13 mouse cellular contexts compared by ENCODE assay signal in genomic region chr1:156986641-156987345, GRCm38 (mm10). TPM values are rescaled to one million over a fixed set of nuclear protein-coding genes. Genes with fewer than 3 reads are reported as not detected.
DNase-seq lines count a peak whose midpoint lies in the region; ATAC-seq and TF ChIP-seq lines count a peak whose summit lies in the region.
"Had no signal": no experiment of that assay in that cellular context is flagged by ENCODE, and none has a peak within 500 bp of the region (broad histone marks: within the 10 kb centered on the region; RNA-seq: fewer than 3 reads in every experiment).

No protein-coding gene starts in this region.

- no peak overlapping the region for H3K9ac ChIP-seq in lung, embryonic 15.5 days
- H3K9ac ChIP-seq in MEL (ENCODE audit: control insufficient read depth, low read depth, low read length, poor library complexity, severe bottlenecking) = peak overlapping the region; percentile 56
- no peak overlapping the region; the same call in 1 of the 2 replicates for H3K9ac ChIP-seq in liver, postnatal 0 days (replicated peaks)
- H3K9ac ChIP-seq in intestine, postnatal 0 days (ENCODE audit: low read depth, low read length) = no peak overlapping the region

- H3K4me2 ChIP-seq in lung, embryonic 15.5 days = no peak overlapping the region
- H3K4me2 ChIP-seq in liver, postnatal 0 days (ENCODE audit: low read depth, low read length) = peak overlapping the region; percentile 38
- H3K4me2 ChIP-seq in intestine, postnatal 0 days (replicated peaks; ENCODE audit: low read depth) = no peak overlapping the region

- no peaks in the 10 kb centered on the region for H3K9me3 ChIP-seq in lung, embryonic 15.5 days
- H3K9me3 ChIP-seq in MEL (replicated peaks; ENCODE audit: insufficient read depth, low read length) = no peaks in the 10 kb centered on the region
- H3K9me3 ChIP-seq in liver, postnatal 0 days (ENCODE audit: low read length) = no peaks in the 10 kb centered on the region
- no peaks in the 10 kb centered on the region for H3K9me3 ChIP-seq in intestine, postnatal 0 days (ENCODE audit: control insufficient read depth)

- TF ChIP-seq POLR2A in MEL (IDR thresholded peaks at IDR 0.05; ENCODE audit: control insufficient read depth in 1 of 2, insufficient read depth in 1 of 2, low read depth in 1 of 2, low read length in 2 of 2, poor library complexity in 1 of 2) = 0 out of 4 replicates have a peak, but pooled peaks of 1 of the 2 experiments have one; percentile 27

- WGBS in lung, embryonic 15.5 days = 40% methylated on average over 6 of the region's 6 CpGs
- 14% methylated on average over 6 of the region's 6 CpGs for WGBS in liver, postnatal 0 days (ENCODE audit: insufficient replicate concordance)
- 50% methylated on average over 6 of the region's 6 CpGs for whole genome bisulfite sequencing in intestine, postnatal 0 days

- no peak for DNase-seq in lung, postnatal 14 days
- DNase-seq in MEL (ENCODE audit: low read depth, low spot score) = peak; percentile 62
- DNase-seq in c-Kit-negative CD71-positive TER-119-positive erythroid progenitor cells, embryonic 14.5 days (ENCODE audit: low read depth, low spot score) = peak; percentile 35
- peak; percentile 48 for DNase-seq in liver, postnatal 0 days
- no peak for DNase-seq in cerebellum, adult 18-20 months
- DNase-seq: adrenal gland, postnatal 25 days; cerebellum, postnatal 36 days; gastrocnemius, postnatal 14 days; kidney, adult 11 months; lung, postnatal 4 days had no signal

- TF ChIP-seq EP300 in MEL (IDR thresholded peaks at IDR 0.05; ENCODE audit: low read depth in 1 of 2, low read length in 2 of 2) = peak in 1 of 2 experiments; percentile 60; a peak in 2 of 4 replicates
- TF ChIP-seq EP300 in liver, postnatal 0 days (IDR thresholded peaks at IDR 0.05; ENCODE audit: low read depth) = no peak

- H3K27ac ChIP-seq in lung, embryonic 15.5 days = 0 out of 2 replicates have a peak overlapping the region, but pooled peaks have one; percentile 20
- peak overlapping the region; percentile 83 for H3K27ac ChIP-seq in MEL (ENCODE audit: control insufficient read depth, low read depth, low read length)
- peak overlapping the region; percentile 88 for H3K27ac ChIP-seq in liver, postnatal 0 days (ENCODE audit: low read depth)
- H3K27ac ChIP-seq in intestine, postnatal 0 days (ENCODE audit: low read depth, low read length) = no peak overlapping the region

- H3K4me1 ChIP-seq in lung, embryonic 15.5 days = peaks cover 18% of the 10 kb centered on the region; the same call in 1 of the 2 replicates
- H3K4me1 ChIP-seq in MEL (ENCODE audit: control insufficient read depth in 1 of 2, insufficient read depth in 2 of 2, low read length in 2 of 2) = peaks cover 25 to 38% of the 10 kb centered on the region in 2 experiments
- H3K4me1 ChIP-seq in liver, postnatal 0 days (ENCODE audit: insufficient read depth) = peaks cover 45% of the 10 kb centered on the region
- 0 out of 2 replicates have a peak, but pooled peaks cover 3% of the 10 kb centered on the region for H3K4me1 ChIP-seq in intestine, postnatal 0 days (replicated peaks; ENCODE audit: control insufficient read depth, insufficient read depth, low read length)

- TF ChIP-seq RAD21 in MEL (IDR thresholded peaks at IDR 0.05; ENCODE audit: low read depth, low read length) = no peak

- no peaks in the 10 kb centered on the region for H3K36me3 ChIP-seq in lung, embryonic 15.5 days
- peaks cover 0 to 31% of the 10 kb centered on the region in 2 experiments; a peak in 2 of 4 replicates for H3K36me3 ChIP-seq in MEL (ENCODE audit: control insufficient read depth in 1 of 2, insufficient read depth in 2 of 2, low read length in 2 of 2)
- H3K36me3 ChIP-seq in liver, postnatal 0 days (replicated peaks; ENCODE audit: insufficient read depth, low read length) = no peaks in the 10 kb centered on the region
- H3K36me3 ChIP-seq in intestine, postnatal 0 days (ENCODE audit: control insufficient read depth, insufficient read depth) = no peaks in the 10 kb centered on the region

- H3K79me2 ChIP-seq in MEL (ENCODE audit: control insufficient read depth, insufficient read depth, low read length, poor library complexity) = no peaks in the 10 kb centered on the region

- peak; percentile 39; the same call in 1 of the 2 replicates for ATAC-seq in lung, embryonic 15.5 days (ENCODE audit: borderline replicate concordance, extremely low read depth, low FRiP score, low TSS enrichment)
- ATAC-seq in liver, postnatal 0 days = peak; percentile 56
- no peak for ATAC-seq in intestine, postnatal 0 days
- ATAC-seq: Patski had no signal

- H3K4me3 ChIP-seq in lung, embryonic 15.5 days = no peak overlapping the region
- H3K4me3 ChIP-seq in MEL (ENCODE audit: control insufficient read depth in 1 of 2, insufficient read depth in 1 of 2, low read depth in 2 of 2, low read length in 2 of 2) = peak overlapping the region; percentile 13 to 25; a peak in 3 of 4 replicates
- no peak overlapping the region for H3K4me3 ChIP-seq in liver, postnatal 0 days (ENCODE audit: low read depth, low read length)
- no peak overlapping the region for H3K4me3 ChIP-seq in intestine, postnatal 0 days (ENCODE audit: low read depth, low read length)

- TF ChIP-seq CTCF in MEL (IDR thresholded peaks at IDR 0.05 in 2 of 3, conservative IDR thresholded peaks at IDR 0.05 in 1 of 3; ENCODE audit: control insufficient read depth in 1 of 3, insufficient read depth in 1 of 3, low read depth in 2 of 3, low read length in 3 of 3, poor library complexity in 1 of 3, severe bottlenecking in 1 of 3) = no peak
- no peak for TF ChIP-seq CTCF in liver, postnatal 0 days (IDR thresholded peaks at IDR 0.05; ENCODE audit: low read depth)
- TF ChIP-seq CTCF in intestine, postnatal 0 days (IDR thresholded peaks at IDR 0.05; ENCODE audit: low read depth) = no peak

- no peaks in the 10 kb centered on the region for H3K27me3 ChIP-seq in lung, embryonic 15.5 days
- no peaks in the 10 kb centered on the region for H3K27me3 ChIP-seq in MEL (ENCODE audit: control insufficient read depth in 1 of 2, insufficient read depth in 2 of 2, low read length in 2 of 2)
- H3K27me3 ChIP-seq in liver, postnatal 0 days (ENCODE audit: insufficient read depth, low read length) = no peaks in the 10 kb centered on the region
- no peaks in the 10 kb centered on the region for H3K27me3 ChIP-seq in intestine, postnatal 0 days (replicated peaks; ENCODE audit: control insufficient read depth, insufficient read depth, low read length)
- H3K27me3 ChIP-seq: Patski had no signal

TF ChIP-seq in MEL, 35 proteins besides CTCF, POLR2A, EP300 and RAD21:
- TF ChIP-seq TBP (IDR thresholded peaks at IDR 0.05; ENCODE audit: low read depth, low read length) = 0 out of 2 replicates have a peak, but pooled peaks have one; percentile 17
- TF ChIP-seq ZNF384 (IDR thresholded peaks at IDR 0.05; ENCODE audit: low read depth, low read length) = peak; percentile 77
- peak; percentile 25; the same call in 1 of the 2 replicates for TF ChIP-seq GATA1 (IDR thresholded peaks at IDR 0.05; ENCODE audit: low read depth, low read length)
- no peak for TF ChIP-seq ZKSCAN1 (IDR thresholded peaks at IDR 0.05; ENCODE audit: low read depth, low read length)
- 0 out of 2 replicates have a peak, but pooled peaks have one; percentile 3 for TF ChIP-seq SIN3A (IDR thresholded peaks at IDR 0.05; ENCODE audit: low read length)
- no peak for TF ChIP-seq GABPA (IDR thresholded peaks at IDR 0.05; ENCODE audit: low read depth, low read length)
- TF ChIP-seq ETS1 (IDR thresholded peaks at IDR 0.05; ENCODE audit: low read depth, low read length) = 0 out of 2 replicates have a peak, but pooled peaks have one; percentile 4
- peak; percentile 34; the same call in 1 of the 2 replicates for TF ChIP-seq MYC (IDR thresholded peaks at IDR 0.05; ENCODE audit: low read depth, low read length)
- no peak for TF ChIP-seq CHD1 (IDR thresholded peaks at IDR 0.05; ENCODE audit: low read depth, low read length)
- TF ChIP-seq ZMIZ1 (IDR thresholded peaks at IDR 0.05; ENCODE audit: low read depth, low read length) = no peak

RNA-seq across cellular contexts. Expression of gene Ralgps2, which starts 47.4 kb away (rescaled TPM):
- 70.1 and 83.0 TPM in 2 replicates for polyA plus RNA-seq in lung, embryonic 15.5 days (2015; fragmentation: Nextera tagmentation; extraction: Ambion mirVana)
- total RNA-seq in MEL (2012; rRNA removed) = 7.8 and 12.7 TPM in 2 replicates
- 10 to 100 TPM in 1 of 2 experiments, not detected in 1; 16.4 TPM for polyA plus RNA-seq in MEL (2012; ENCODE audit: insufficient read depth in 1 of 2, insufficient read length in 2 of 2, low read depth in 1 of 2, low replicate concordance in 2 of 2, missing spikeins in 1 of 2)
- 25.6 and 26.4 TPM in 2 replicates for polyA plus RNA-seq in liver, postnatal 0 days (2015; fragmentation: Nextera tagmentation; extraction: Ambion mirVana)
- polyA plus RNA-seq in intestine, postnatal 0 days (2015; fragmentation: Nextera tagmentation; extraction: Ambion mirVana) = 34.1 and 35.5 TPM in 2 replicates

Comparison
In these comparisons a context has a peak if more than half of its experiments do, and no peak if none do; other contexts are left out.
1. H3K4me3 ChIP-seq: peak in MEL (2 of 2); none in lung, embryonic 15.5 days (single experiment), liver, postnatal 0 days (single experiment) and intestine, postnatal 0 days (single experiment).
2. DNase-seq: peak in MEL (single experiment), c-Kit-negative CD71-positive TER-119-positive erythroid progenitor cells, embryonic 14.5 days (single experiment) and liver, postnatal 0 days (single experiment); none in lung, postnatal 14 days (single experiment) and cerebellum, adult 18-20 months (0 of 2).